Mouse (Mus musculus) midbrain, embryonic 16.5 days (tissue): ENCODE data around the gene Gns. TPM values are rescaled to one million over a fixed set of nuclear protein-coding genes. Genes with fewer than 3 reads are reported as not detected.

Experiments used
- ATAC-seq: fragments of 200-750 bp; cut with Nextera tagmentation; 2 replicates; pipeline ENCODE4 v1.8.0; 2017; ENCODE audit warnings: moderate TSS enrichment
- H3K27ac ChIP-seq: fragments of 300-500 bp; sonication (generic); 2 replicates; pipeline ENCODE4 v1.5.1; 2014; ENCODE audit warnings: mild to moderate bottlenecking, low read length, mixed read lengths
- H3K27me3 ChIP-seq: fragments of 300-500 bp; sonication (generic); 2 replicates; pipeline ENCODE4 v1.6.1; 2014; ENCODE audit warnings: low read depth, low read length, mixed read lengths; ENCODE audit not compliant: control insufficient read depth, insufficient read depth
- H3K36me3 ChIP-seq: fragments of 300-500 bp; sonication (generic); 2 replicates; pipeline ENCODE4 v1.6.1; 2014; ENCODE audit warnings: mild to moderate bottlenecking, low read length, moderate library complexity, mixed read lengths; ENCODE audit not compliant: control insufficient read depth, insufficient read depth
- H3K4me1 ChIP-seq: fragments of 300-500 bp; sonication (generic); 2 replicates; pipeline ENCODE4 v1.6.1; 2014; ENCODE audit warnings: mild to moderate bottlenecking, low read length, mixed read lengths; ENCODE audit not compliant: control insufficient read depth, insufficient read depth
- H3K4me2 ChIP-seq: fragments of 300-500 bp; sonication (generic); 2 replicates; pipeline ENCODE4 v1.6.1; 2014; ENCODE audit warnings: mild to moderate bottlenecking, low read length, mixed read lengths
- H3K4me3 ChIP-seq: fragments of 300-500 bp; sonication (generic); 2 replicates; pipeline ENCODE4 v1.5.1; 2014; ENCODE audit warnings: low read depth, mild to moderate bottlenecking, low read length, moderate library complexity, mixed read lengths
- H3K9ac ChIP-seq: fragments of 300-500 bp; sonication (generic); 2 replicates; pipeline ENCODE4 v1.6.1; 2014; ENCODE audit warnings: low read depth, low read length, mixed read lengths
- H3K9me3 ChIP-seq: fragments of 300-500 bp; sonication (generic); replicated peaks from 2 replicates; pipeline ENCODE4 v1.6.1; 2014; ENCODE audit warnings: mild to moderate bottlenecking, low read length, mixed read lengths; ENCODE audit not compliant: control insufficient read depth, poor library complexity, severe bottlenecking
- WGBS: fragments of 180-500 bp; shearing (Covaris S2); extraction: QIAGEN DNeasy Blood & Tissue Kit; methylation state at CpG from one replicate; pipeline ENCODE4 v1.1.7; 2014; 5-methylcytosine and 5-hydroxymethylcytosine counted together
- polyA plus RNA-seq: library from polyadenylated mRNA; unstranded; fragments of >200 nt; fragmentation: Nextera tagmentation; extraction: Ambion mirVana; gene quantifications from 2 replicates; pipeline ENCODE4 v1.2.1, GENCODE M21; 2015

The Gns gene
- polyA plus RNA-seq, 1 experiment from 2014 or later: 38.3 TPM

DNA sequence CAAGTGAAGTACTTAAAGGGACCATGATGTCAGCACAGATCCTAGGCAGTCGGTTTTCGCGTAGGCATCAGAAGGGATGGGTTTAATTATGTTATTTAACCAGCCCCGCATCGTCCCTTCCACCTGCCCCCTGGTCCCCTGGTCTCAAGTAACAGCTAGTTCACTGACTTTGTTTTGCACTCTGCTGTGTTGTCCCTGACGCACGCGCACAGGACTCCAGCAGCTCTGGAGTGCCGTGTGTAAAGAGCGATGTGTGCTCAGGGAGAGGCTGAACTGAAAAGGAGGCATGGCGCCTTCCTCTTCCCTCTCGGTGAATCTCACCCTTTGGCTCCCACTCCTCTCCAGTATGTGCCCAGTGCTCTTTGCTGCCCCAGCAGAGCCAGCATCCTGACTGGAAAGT, 9.1 kb downstream of the Gns start:
- 85% methylated on average over 12 of the region's 12 CpGs for WGBS
- H3K27ac ChIP-seq: no peak overlapping the region
- H3K4me3 ChIP-seq: no peak overlapping the region
- ATAC-seq: no peak
- peaks cover 41% of the 10 kb centered on the region for H3K36me3 ChIP-seq
- no peak overlapping the region for H3K4me2 ChIP-seq
- no peaks in the 10 kb centered on the region for H3K4me1 ChIP-seq
- H3K27me3 ChIP-seq: no peaks in the 10 kb centered on the region
- H3K9ac ChIP-seq: no peak overlapping the region
- H3K9me3 ChIP-seq: no peaks in the 10 kb centered on the region

DNA sequence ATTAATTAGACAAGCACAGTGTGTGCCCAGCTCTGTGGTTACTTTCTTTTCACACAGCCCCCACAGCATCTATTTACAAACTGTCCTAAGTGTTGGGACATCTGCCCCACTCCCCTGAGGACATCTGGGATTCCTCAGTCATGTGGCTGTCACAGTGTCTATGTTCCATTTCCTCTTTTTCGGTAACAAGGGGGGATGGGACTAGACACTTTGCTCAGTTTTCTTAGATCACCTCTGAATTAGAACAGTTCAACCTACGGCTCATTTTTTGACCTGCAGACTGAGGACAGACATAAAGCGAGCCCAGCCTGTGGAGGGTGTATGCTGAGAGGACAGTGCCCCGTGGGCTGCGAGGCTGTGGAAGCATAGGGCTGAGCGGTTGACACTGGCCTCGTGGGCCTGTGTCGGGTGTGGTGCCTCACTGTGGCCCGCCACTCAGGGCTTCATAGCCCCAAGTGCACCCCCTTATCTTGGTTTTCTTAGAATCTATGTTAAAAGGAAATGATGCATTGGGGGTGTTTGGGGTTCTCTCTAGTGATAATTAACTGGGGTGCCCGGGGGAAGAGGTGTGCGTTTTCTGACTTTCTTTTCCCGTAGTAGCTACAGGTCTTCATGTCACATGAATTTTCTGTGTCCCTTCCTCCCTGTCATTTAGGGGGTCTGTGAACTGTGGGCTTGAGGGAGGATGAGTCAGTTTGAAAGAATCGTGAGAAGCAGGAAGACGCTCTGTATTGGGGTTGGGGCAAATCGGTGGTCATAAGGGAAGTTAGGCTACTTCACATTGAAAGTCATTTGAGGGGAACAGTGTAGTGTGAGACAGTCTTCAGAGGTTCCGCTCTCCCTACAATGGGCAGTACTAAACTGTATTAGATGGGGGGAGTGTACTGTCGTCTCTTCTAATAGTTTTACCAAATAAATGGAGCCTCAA, 10.1 kb downstream of the Gns start:
- Histone ChIP-seq H3K36me3 (peaks cover 50% of the 10 kb centered on the region), H3K4me3 (no peak overlapping the region), H3K4me2 (no peak overlapping the region), H3K9me3 (no peaks in the 10 kb centered on the region), H3K4me1 (no peaks in the 10 kb centered on the region), H3K9ac (no peak overlapping the region), H3K27ac (no peak overlapping the region), H3K27me3 (no peaks in the 10 kb centered on the region)
- no peak for ATAC-seq
- 94% methylated on average over 17 of the region's 17 CpGs for WGBS

DNA sequence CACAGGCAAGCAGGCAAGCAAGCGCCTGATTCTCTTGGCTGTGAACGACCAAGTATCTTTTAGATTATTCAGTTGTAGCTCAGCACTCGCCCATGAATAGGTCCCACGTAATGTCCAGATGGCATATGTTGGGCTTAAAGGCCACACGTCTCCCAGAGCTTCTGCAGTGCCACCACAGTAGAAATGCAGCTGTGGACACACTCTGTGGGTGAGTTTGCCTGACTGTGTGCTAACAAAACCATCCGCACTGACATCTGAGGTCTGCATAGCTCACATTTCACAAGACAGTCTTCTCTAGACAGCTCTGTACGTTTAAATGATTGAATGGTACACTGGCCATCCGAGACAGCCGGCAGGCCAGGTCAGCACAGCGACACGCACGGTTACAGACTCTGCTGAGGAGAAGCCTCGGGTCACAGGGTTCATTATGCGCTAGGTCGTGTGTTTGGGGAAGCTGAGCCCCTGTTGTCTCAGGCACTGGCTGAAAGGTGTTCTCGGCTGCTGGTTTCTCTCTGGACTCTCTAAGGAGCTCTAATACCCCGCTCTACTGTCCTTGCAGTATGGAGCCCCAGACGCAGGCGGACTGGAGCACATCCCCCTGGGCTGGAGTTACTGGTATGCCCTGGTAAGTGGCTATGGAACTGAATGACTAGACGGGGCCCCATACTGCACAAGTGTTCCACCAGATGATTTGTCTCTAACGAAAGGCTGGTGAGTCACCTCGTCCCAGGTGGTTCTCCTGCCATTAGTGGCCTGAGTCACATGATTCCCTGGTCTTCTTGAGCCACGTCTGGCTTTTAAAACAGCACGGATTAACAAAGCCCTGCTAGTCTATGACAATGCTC, 11.0 kb downstream of the Gns start:
- no peak overlapping the region for H3K4me3 ChIP-seq
- H3K4me1 ChIP-seq: no peaks in the 10 kb centered on the region
- WGBS: 82% methylated on average over 24 of the region's 24 CpGs
- no peak for ATAC-seq
- peaks cover 54% of the 10 kb centered on the region for H3K36me3 ChIP-seq
- H3K27ac ChIP-seq: no peak overlapping the region
- no peak overlapping the region for H3K4me2 ChIP-seq
- no peaks in the 10 kb centered on the region for H3K27me3 ChIP-seq
- H3K9me3 ChIP-seq: no peaks in the 10 kb centered on the region
- H3K9ac ChIP-seq: no peak overlapping the region

DNA sequence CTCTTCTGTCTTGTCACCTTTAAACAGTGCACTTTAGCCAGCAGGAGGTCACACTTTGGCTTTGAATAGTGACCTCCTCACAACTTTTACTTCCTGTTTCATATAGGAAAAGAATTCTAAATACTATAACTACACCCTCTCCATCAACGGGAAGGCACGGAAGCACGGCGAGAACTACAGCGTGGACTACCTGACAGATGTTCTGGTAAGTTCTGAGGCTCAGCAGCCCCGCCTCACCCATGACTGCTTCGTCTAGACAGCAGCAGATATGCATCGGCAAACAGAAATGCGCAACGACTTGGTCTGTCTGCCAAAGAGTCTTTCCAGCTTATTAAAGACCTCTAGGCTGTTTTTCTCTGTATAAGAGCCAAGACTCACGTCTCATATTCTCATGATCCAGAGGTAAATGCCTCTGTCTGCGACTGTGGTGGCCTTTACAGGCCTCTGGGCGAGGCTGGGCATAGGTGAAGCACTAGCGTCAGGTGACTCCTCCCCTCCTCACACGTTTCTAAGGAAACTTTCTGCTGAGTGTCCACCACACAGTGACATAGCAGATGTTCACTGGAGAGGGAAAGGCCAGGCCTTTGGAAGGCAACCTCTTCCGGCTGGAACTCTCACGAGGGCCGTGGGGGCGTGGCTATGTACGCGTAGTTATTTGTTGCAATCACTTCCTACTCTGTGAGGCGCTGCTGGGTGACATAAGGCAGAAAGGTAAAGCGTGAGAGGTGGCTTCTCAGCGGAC, 11.8 kb downstream of the Gns start:
- H3K4me1 ChIP-seq: no peaks in the 10 kb centered on the region
- no peaks in the 10 kb centered on the region for H3K27me3 ChIP-seq
- no peak overlapping the region for H3K9ac ChIP-seq
- ATAC-seq: no peak
- 92% methylated on average over 24 of the region's 24 CpGs for WGBS
- no peak overlapping the region for H3K4me3 ChIP-seq
- H3K27ac ChIP-seq: no peak overlapping the region
- H3K4me2 ChIP-seq: no peak overlapping the region
- H3K9me3 ChIP-seq: no peaks in the 10 kb centered on the region
- H3K36me3 ChIP-seq: peaks cover 60% of the 10 kb centered on the region

DNA sequence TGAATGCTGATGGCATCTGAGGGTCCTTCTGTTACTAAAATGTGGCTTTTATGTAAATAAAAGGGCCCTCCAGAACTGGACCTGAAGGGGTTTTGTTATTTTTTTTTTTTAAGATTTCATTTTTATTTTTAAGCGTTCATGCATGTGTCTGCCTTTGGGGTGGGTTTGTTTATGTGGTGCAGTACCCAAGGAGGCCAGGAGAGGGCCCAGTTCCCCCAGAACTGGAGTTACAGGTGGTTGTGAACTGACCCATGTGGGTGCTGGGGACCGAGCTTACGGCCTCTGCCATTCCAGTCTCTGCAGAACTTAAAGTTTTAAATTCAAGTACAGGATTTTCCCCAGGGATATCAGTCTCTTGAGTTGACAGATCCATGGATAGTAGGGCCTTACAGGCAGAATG, 14.5 kb downstream of the Gns start:
- WGBS: 99% methylated on average over 3 of the region's 3 CpGs
- H3K9ac ChIP-seq: no peak overlapping the region

DNA sequence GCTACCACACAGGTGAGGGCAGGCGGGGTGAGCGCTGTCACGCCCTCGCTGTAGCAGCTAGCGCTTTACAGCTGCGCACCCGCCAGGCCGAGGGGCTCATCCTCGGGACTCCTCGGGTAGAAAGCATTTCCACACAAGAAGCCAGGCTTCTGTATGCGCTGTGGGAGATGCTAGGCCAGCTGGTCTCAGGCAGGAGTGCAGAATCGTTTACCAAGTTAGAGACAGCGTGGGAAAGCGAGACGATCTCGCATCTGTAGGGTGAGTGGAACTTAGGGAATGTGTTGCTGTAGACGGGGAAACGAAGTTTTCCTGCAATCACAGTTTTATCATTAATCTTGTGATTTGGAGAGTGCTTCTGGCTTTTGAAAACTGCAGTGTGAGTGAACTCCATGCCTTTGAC, 16.4 kb downstream of the Gns start:
- no peaks in the 10 kb centered on the region for H3K9me3 ChIP-seq
- 94% methylated on average over 18 of the region's 18 CpGs for WGBS
- no peak overlapping the region for H3K27ac ChIP-seq
- H3K9ac ChIP-seq: no peak overlapping the region
- H3K4me1 ChIP-seq: no peaks in the 10 kb centered on the region
- no peak overlapping the region for H3K4me3 ChIP-seq
- H3K36me3 ChIP-seq: peaks cover 62% of the 10 kb centered on the region
- ATAC-seq: no peak
- no peak overlapping the region for H3K4me2 ChIP-seq
- H3K27me3 ChIP-seq: no peaks in the 10 kb centered on the region

More for the DNA sequence above, 14.5 kb downstream of the Gns start:
- peaks cover 74% of the 10 kb centered on the region for H3K36me3 ChIP-seq
- H3K27ac ChIP-seq: no peak overlapping the region
- H3K4me2 ChIP-seq: no peak overlapping the region
- H3K4me3 ChIP-seq: no peak overlapping the region
- H3K4me1 ChIP-seq: no peaks in the 10 kb centered on the region
- no peaks in the 10 kb centered on the region for H3K27me3 ChIP-seq
- no peaks in the 10 kb centered on the region for H3K9me3 ChIP-seq
- no peak for ATAC-seq

DNA sequence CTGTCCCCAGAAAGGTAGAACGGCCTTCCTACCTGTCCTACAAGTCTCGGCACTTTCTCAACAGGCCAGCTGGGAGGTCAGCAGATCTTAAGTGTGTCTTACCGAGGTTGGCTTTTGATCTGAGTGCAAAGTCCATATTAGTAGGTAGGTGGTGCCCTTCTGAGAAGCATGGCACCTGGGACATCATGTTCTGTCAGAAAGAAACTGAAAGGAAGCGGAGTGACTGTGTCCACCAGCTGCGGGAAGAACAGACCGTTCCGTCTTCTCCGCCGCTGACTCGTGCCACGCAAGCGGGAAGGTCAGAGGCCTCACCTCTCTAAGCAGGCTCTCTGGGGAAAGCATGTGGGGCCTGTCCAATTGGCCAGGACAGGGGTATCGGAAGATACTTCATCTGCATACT, 19.8 kb downstream of the Gns start:
- no peak for ATAC-seq
- Histone ChIP-seq H3K27me3 (no peaks in the 10 kb centered on the region), H3K36me3 (peaks cover 41% of the 10 kb centered on the region), H3K4me3 (no peak overlapping the region), H3K27ac (no peak overlapping the region), H3K9me3 (no peaks in the 10 kb centered on the region), H3K4me2 (no peak overlapping the region), H3K4me1 (no peaks in the 10 kb centered on the region), H3K9ac (no peak overlapping the region)
- WGBS: 90% methylated on average over 13 of the region's 13 CpGs

DNA sequence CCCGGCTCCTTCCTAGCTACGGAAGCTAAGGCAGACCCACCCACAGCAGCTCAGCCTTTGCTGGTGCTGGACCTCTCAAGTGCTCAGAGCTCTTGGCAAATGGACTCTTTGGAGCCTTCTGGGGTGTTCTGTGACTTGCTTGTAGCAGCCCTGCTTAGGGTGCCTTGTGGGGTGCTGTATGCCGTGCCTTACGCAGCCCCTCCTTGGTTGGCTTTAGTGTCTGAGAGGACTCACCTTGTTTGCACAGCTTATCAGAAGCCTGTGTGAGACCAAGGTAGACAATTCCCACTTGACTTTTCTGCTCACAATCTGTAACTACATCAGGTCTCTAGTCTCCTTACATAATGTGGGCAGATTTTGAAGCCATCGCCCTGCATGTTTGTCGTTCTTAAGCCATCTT, 20.8 kb downstream of the Gns start:
- no peaks in the 10 kb centered on the region for H3K4me1 ChIP-seq
- H3K9me3 ChIP-seq: no peaks in the 10 kb centered on the region
- no peak overlapping the region for H3K4me2 ChIP-seq
- H3K36me3 ChIP-seq: peaks cover 41% of the 10 kb centered on the region
- no peak overlapping the region for H3K4me3 ChIP-seq
- no peaks in the 10 kb centered on the region for H3K27me3 ChIP-seq
- WGBS: 95% methylated on average over 6 of the region's 6 CpGs
- no peak for ATAC-seq
- H3K27ac ChIP-seq: no peak overlapping the region
- no peak overlapping the region for H3K9ac ChIP-seq
